Mouse (Mus musculus) small intestine, adult 2 months (tissue): ENCODE measurements at regions not wholly inside any gene's neighbourhood (a gene's known extent, or its start where the extent isn't known, plus 50 kb on each side); places are given as distances from the start of the nearest gene placed in this dataset.

Source experiments
- H3K27ac ChIP-seq: fragments of 200-500 bp; 2 replicates; pipeline ENCODE4 v1.5.1; 2012; ENCODE audit warnings: low read depth, low read length, control low read depth, inconsistent platforms; ENCODE audit not compliant: insufficient read depth
- H3K27me3 ChIP-seq: fragments of 200-500 bp; 2 replicates; pipeline ENCODE4 v1.6.1; 2012; ENCODE audit warnings: mild to moderate bottlenecking, moderate library complexity, low read length, inconsistent platforms; ENCODE audit not compliant: control insufficient read depth, insufficient read depth
- H3K36me3 ChIP-seq: fragments of 200-500 bp; 2 replicates; pipeline ENCODE4 v1.6.1; 2012; ENCODE audit warnings: mild to moderate bottlenecking, low read length, control low read depth, inconsistent platforms; ENCODE audit not compliant: control insufficient read depth, insufficient read depth
- H3K4me1 ChIP-seq: fragments of 200-500 bp; 2 replicates; pipeline ENCODE4 v1.6.1; 2012; ENCODE audit warnings: low read length, inconsistent platforms, mixed read lengths; ENCODE audit not compliant: control insufficient read depth, insufficient read depth, insufficient read length
- H3K4me3 ChIP-seq: fragments of 200-500 bp; 2 replicates; pipeline ENCODE4 v1.5.1; 2012; ENCODE audit warnings: low read depth, mild to moderate bottlenecking, control low read depth, inconsistent platforms, low read length, moderate library complexity
- CTCF ChIP-seq: fragments of 200-500 bp; IDR thresholded peaks from 2 replicates; pipeline ENCODE4 v1.5.1; 2012; ENCODE audit warnings: low read depth, mild to moderate bottlenecking, control low read depth, inconsistent platforms, low read length, moderate library complexity, mixed read lengths; ENCODE audit not compliant: insufficient replicate concordance, insufficient read length; ENCODE audit errors: extremely low read depth
- POLR2A ChIP-seq: fragments of 200-500 bp; IDR thresholded peaks from 2 replicates; pipeline ENCODE4 v1.6.1; 2012; ENCODE audit warnings: low read depth, mild to moderate bottlenecking, control low read depth, inconsistent platforms, low read length, moderate library complexity
- WGBS: fragments of 180-500 bp; shearing (Covaris S2); methylation state at CpG from one replicate; pipeline ENCODE4 v1.1.7; 2018; 5-methylcytosine and 5-hydroxymethylcytosine counted together

GRCm38 (mm10) chr15:5533656-5534055 lies 289.7 kb upstream of the Ptger4 start:
- TF ChIP-seq POLR2A (no peak), CTCF (no peak)
- H3K4me1 ChIP-seq: no peaks in the 10 kb centered on the region
- H3K27me3 ChIP-seq: no peaks in the 10 kb centered on the region
- no peak overlapping the region for H3K4me3 ChIP-seq
- no peak overlapping the region for H3K27ac ChIP-seq
- H3K36me3 ChIP-seq: no peaks in the 10 kb centered on the region

GRCm38 (mm10) chr15:5537432-5537831 lies 293.4 kb upstream of the Ptger4 start:
- Histone ChIP-seq H3K4me3 (no peak overlapping the region), H3K27ac (no peak overlapping the region), H3K27me3 (no peaks in the 10 kb centered on the region), H3K36me3 (no peaks in the 10 kb centered on the region), H3K4me1 (peaks cover 2% of the 10 kb centered on the region; the same call in 1 of the 2 replicates)
- no peak for TF ChIP-seq CTCF
- TF ChIP-seq POLR2A: no peak
- WGBS: 46% methylated on average over 2 of the region's 2 CpGs

- Histone ChIP-seq H3K36me3 (no peaks in the 10 kb centered on the region), H3K27ac (no peak overlapping the region), H3K4me3 (no peak overlapping the region), H3K4me1 (peaks cover 2% of the 10 kb centered on the region; the same call in 1 of the 2 replicates), H3K27me3 (no peaks in the 10 kb centered on the region)
- TF ChIP-seq POLR2A (no peak), CTCF (no peak)
- WGBS: 34% methylated on average over 4 of the region's 4 CpGs
Observed at GRCm38 (mm10) chr15:5539301-5539928, 295.4 kb upstream of the Ptger4 start.

GRCm38 (mm10) chr15:5554526-5554925 lies 310.5 kb upstream of the Ptger4 start:
- H3K36me3 ChIP-seq: no peaks in the 10 kb centered on the region
- H3K27me3 ChIP-seq: no peaks in the 10 kb centered on the region
- WGBS: 71% methylated on average over 4 of the region's 4 CpGs
- TF ChIP-seq POLR2A (no peak), CTCF (no peak)
- no peak overlapping the region for H3K4me3 ChIP-seq
- H3K4me1 ChIP-seq: no peaks in the 10 kb centered on the region
- H3K27ac ChIP-seq: no peak overlapping the region

- Histone ChIP-seq H3K4me1 (no peaks in the 10 kb centered on the region), H3K36me3 (no peaks in the 10 kb centered on the region), H3K4me3 (no peak overlapping the region), H3K27me3 (no peaks in the 10 kb centered on the region), H3K27ac (no peak overlapping the region)
- WGBS: 76% methylated on average over 4 of the region's 4 CpGs
- TF ChIP-seq POLR2A: no peak
- TF ChIP-seq CTCF: no peak
Observed at GRCm38 (mm10) chr15:5554926-5555325, 310.9 kb upstream of the Ptger4 start.

GRCm38 (mm10) chr15:5555381-5556066 lies 311.5 kb upstream of the Ptger4 start:
- Histone ChIP-seq H3K4me1 (no peaks in the 10 kb centered on the region), H3K27me3 (no peaks in the 10 kb centered on the region), H3K4me3 (no peak overlapping the region), H3K27ac (no peak overlapping the region), H3K36me3 (no peaks in the 10 kb centered on the region)
- WGBS: 64% methylated on average over 7 of the region's 7 CpGs
- TF ChIP-seq CTCF (no peak), POLR2A (no peak)

GRCm38 (mm10) chr15:5561783-5562182 lies 317.8 kb upstream of the Ptger4 start:
- H3K27ac ChIP-seq: no peak overlapping the region
- no peaks in the 10 kb centered on the region for H3K4me1 ChIP-seq
- TF ChIP-seq CTCF (no peak), POLR2A (no peak)
- H3K27me3 ChIP-seq: no peaks in the 10 kb centered on the region
- H3K36me3 ChIP-seq: no peaks in the 10 kb centered on the region
- no peak overlapping the region for H3K4me3 ChIP-seq
- 88% methylated on average over 4 of the region's 4 CpGs for WGBS

- TF ChIP-seq POLR2A (no peak), CTCF (no peak)
- Histone ChIP-seq H3K27ac (no peak overlapping the region), H3K36me3 (no peaks in the 10 kb centered on the region), H3K4me3 (no peak overlapping the region), H3K4me1 (no peaks in the 10 kb centered on the region), H3K27me3 (no peaks in the 10 kb centered on the region)
Observed at GRCm38 (mm10) chr15:5574366-5574765, 330.4 kb upstream of the Ptger4 start.
